Mouse (Mus musculus): Measurements from ENCODE around the gene Pbx3. TPM values are rescaled to one million over a fixed set of nuclear protein-coding genes. Genes with fewer than 3 reads are reported as not detected.

Pbx3 gene
- polyA plus RNA-seq, 1 experiment from 2014 or later: 19.6 TPM

DNA sequence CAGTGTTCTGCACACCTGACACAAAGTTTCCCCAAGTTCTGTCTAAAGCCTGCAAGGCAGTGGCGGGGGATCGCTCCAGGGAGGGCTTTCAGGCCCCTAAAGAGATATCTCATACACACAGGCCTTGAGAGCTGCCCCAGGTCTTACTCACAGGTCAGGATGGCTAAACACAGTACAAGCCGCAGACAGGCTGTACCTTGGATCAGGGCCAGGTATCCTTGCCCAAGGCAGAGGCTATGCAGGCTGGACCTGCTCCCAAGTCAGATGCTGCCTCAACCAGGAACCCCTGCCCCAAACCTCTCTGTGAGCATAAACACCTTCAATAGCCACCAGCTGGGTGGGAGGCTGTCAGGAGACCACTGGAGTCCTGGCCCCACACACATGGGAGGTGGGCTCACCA, 215.2 kb downstream of the Pbx3 start:
- ATAC-seq (replicated peaks; ENCODE audit: low FRiP score): no peak
- Histone ChIP-seq H3K4me1 (replicated peaks; ENCODE audit: control insufficient read depth, insufficient read depth, low read length) (0 out of 2 replicates have a peak, but pooled peaks cover 2% of the 10 kb centered on the region), H3K27me3 (replicated peaks; ENCODE audit: control insufficient read depth, insufficient read depth, low read length) (no peaks in the 10 kb centered on the region), H3K9ac (ENCODE audit: low read depth, low read length) (no peak overlapping the region), H3K9me3 (ENCODE audit: control insufficient read depth, low read length) (no peaks in the 10 kb centered on the region), H3K36me3 (ENCODE audit: control insufficient read depth, insufficient read depth, low read length) (no peaks in the 10 kb centered on the region), H3K27ac (ENCODE audit: low read depth, low read length) (no peak overlapping the region), H3K4me3 (ENCODE audit: low read depth, low read length) (no peak overlapping the region), H3K4me2 (no peak overlapping the region)
- no peak for DNase-seq (ENCODE audit: low spot score)
- 78% methylated on average over 3 of the region's 3 CpGs for WGBS

DNA sequence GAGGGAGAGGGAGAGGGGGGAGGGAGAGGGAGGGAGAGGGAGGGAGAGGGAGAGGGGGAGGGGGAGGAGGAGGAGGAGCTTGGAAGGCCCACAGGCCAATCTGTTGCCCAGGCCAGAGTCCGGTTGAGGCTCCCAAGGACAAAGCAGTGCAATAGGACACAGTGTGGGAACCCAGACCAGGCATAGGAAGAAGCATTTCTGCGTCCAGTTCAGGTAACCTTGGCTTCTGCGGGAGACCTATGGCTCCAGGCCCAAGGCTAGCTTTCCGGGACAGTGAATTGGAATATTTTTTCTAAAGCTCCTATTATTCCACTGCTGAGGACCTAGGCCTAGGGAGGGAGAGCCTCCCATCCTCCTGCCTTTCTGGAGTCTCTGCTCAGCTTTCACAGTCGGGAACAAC, 218.1 kb downstream of the Pbx3 start:
- Histone ChIP-seq H3K36me3 (ENCODE audit: control insufficient read depth, insufficient read depth, low read length) (no peaks in the 10 kb centered on the region), H3K27me3 (replicated peaks; ENCODE audit: control insufficient read depth, insufficient read depth, low read length) (no peaks in the 10 kb centered on the region; the same call in 1 of the 2 replicates), H3K4me2 (no peak overlapping the region), H3K9me3 (ENCODE audit: control insufficient read depth, low read length) (no peaks in the 10 kb centered on the region), H3K4me1 (replicated peaks; ENCODE audit: control insufficient read depth, insufficient read depth, low read length) (0 out of 2 replicates have a peak, but pooled peaks cover 2% of the 10 kb centered on the region), H3K9ac (ENCODE audit: low read depth, low read length) (no peak overlapping the region), H3K4me3 (ENCODE audit: low read depth, low read length) (no peak overlapping the region), H3K27ac (ENCODE audit: low read depth, low read length) (no peak overlapping the region)
- WGBS: 63% methylated on average over 5 of the region's 5 CpGs
- no peak for ATAC-seq (replicated peaks; ENCODE audit: low FRiP score)
- no peak for DNase-seq (ENCODE audit: low spot score)

DNA sequence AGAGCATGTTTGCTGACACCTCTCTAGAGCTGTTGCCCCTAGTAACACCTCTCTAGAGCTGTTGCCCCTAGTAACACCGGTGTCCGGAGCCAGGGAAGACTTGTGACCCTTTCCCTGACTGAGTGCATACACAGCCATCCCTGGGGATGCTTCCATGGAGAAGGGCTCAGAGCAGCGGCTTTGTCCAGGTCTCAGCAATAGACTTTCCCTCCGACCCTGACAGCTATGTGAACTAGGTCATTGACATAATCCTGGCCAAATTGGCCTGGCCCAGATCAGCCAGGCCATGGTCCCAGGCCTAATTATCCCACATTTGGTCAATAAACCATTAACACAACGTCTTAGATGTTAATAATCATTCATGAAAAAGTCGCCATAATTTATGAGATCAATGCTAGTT, 219.6 kb downstream of the Pbx3 start:
- ATAC-seq (replicated peaks; ENCODE audit: low FRiP score) (no peak), DNase-seq (ENCODE audit: low spot score) (no peak)
- H3K27me3 ChIP-seq (replicated peaks; ENCODE audit: control insufficient read depth, insufficient read depth, low read length): no peaks in the 10 kb centered on the region; the same call in 1 of the 2 replicates
- no peaks in the 10 kb centered on the region for H3K9me3 ChIP-seq (ENCODE audit: control insufficient read depth, low read length)
- H3K4me3 ChIP-seq (ENCODE audit: low read depth, low read length): no peak overlapping the region
- 0 out of 2 replicates have a peak, but pooled peaks cover 2% of the 10 kb centered on the region for H3K4me1 ChIP-seq (replicated peaks; ENCODE audit: control insufficient read depth, insufficient read depth, low read length)
- no peak overlapping the region for H3K9ac ChIP-seq (ENCODE audit: low read depth, low read length)
- no peaks in the 10 kb centered on the region for H3K36me3 ChIP-seq (ENCODE audit: control insufficient read depth, insufficient read depth, low read length)
- WGBS: 82% methylated on average over 6 of the region's 6 CpGs
- no peak overlapping the region for H3K4me2 ChIP-seq
- H3K27ac ChIP-seq (ENCODE audit: low read depth, low read length): no peak overlapping the region

- Histone ChIP-seq H3K9me3 (ENCODE audit: control insufficient read depth, low read length) (no peaks in the 10 kb centered on the region), H3K27ac (ENCODE audit: low read depth, low read length) (no peak overlapping the region), H3K27me3 (replicated peaks; ENCODE audit: control insufficient read depth, insufficient read depth, low read length) (no peaks in the 10 kb centered on the region; the same call in 1 of the 2 replicates), H3K4me1 (replicated peaks; ENCODE audit: control insufficient read depth, insufficient read depth, low read length) (0 out of 2 replicates have a peak, but pooled peaks cover 2% of the 10 kb centered on the region), H3K4me3 (ENCODE audit: low read depth, low read length) (no peak overlapping the region), H3K36me3 (ENCODE audit: control insufficient read depth, insufficient read depth, low read length) (no peaks in the 10 kb centered on the region), H3K4me2 (no peak overlapping the region), H3K9ac (ENCODE audit: low read depth, low read length) (no peak overlapping the region)
- ATAC-seq (replicated peaks; ENCODE audit: low FRiP score): no peak
- no peak for DNase-seq (ENCODE audit: low spot score)
- WGBS: 80% methylated on average over 4 of the region's 4 CpGs
Measured at GRCm38 (mm10) chr2:34150560-34150959, 222.4 kb downstream of the Pbx3 start.

DNA sequence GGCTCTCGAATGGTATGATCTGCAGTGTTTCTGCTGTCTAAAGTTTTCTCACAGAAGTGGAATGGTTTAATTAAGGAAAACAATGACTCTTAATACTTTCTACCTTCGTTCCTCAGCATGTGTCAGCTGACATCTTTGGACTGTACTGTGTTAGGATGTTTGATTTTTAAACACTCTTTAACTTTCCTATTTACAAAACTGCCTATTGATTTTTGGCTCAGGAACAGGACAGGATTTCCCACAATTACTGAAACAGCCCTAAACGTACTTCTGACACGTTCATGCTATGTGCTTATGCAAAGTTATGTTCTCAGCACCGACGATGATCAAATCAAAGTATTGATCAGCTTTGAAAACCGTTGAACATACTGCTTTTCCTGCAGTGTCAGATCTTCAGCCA, 224.7 kb downstream of the Pbx3 start:
- Histone ChIP-seq H3K4me2 (no peak overlapping the region), H3K4me1 (replicated peaks; ENCODE audit: control insufficient read depth, insufficient read depth, low read length) (no peaks in the 10 kb centered on the region), H3K9me3 (ENCODE audit: control insufficient read depth, low read length) (no peaks in the 10 kb centered on the region), H3K27me3 (replicated peaks; ENCODE audit: control insufficient read depth, insufficient read depth, low read length) (no peaks in the 10 kb centered on the region; the same call in 1 of the 2 replicates), H3K9ac (ENCODE audit: low read depth, low read length) (no peak overlapping the region), H3K36me3 (ENCODE audit: control insufficient read depth, insufficient read depth, low read length) (no peaks in the 10 kb centered on the region), H3K4me3 (ENCODE audit: low read depth, low read length) (no peak overlapping the region), H3K27ac (ENCODE audit: low read depth, low read length) (no peak overlapping the region)
- WGBS: 62% methylated on average over 7 of the region's 7 CpGs
- no peak for DNase-seq (ENCODE audit: low spot score)
- no peak for ATAC-seq (replicated peaks; ENCODE audit: low FRiP score)

DNA sequence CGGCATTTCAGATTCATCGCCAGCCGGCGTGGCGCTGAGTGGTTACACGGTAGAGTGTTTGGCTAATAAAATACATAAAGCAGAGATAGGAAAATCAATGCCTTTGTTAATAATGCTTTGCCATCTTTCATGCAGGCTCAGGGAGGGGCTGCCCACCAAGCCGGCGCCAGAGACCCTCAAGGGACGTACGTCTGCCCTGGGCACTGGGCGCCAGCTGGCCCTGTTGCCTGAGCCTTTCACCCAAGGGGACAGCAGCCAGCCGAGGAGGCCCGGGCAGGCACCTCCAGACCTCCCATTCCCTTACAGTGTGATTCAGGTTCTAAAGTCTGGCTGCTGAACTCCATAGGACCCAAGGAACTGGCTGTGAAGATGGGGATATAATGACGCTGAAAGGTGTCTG, 225.5 kb downstream of the Pbx3 start:
- H3K4me3 ChIP-seq (ENCODE audit: low read depth, low read length): no peak overlapping the region
- no peak overlapping the region for H3K27ac ChIP-seq (ENCODE audit: low read depth, low read length)
- 88% methylated on average over 14 of the region's 14 CpGs for WGBS
- no peaks in the 10 kb centered on the region for H3K9me3 ChIP-seq (ENCODE audit: control insufficient read depth, low read length)
- no peak overlapping the region for H3K9ac ChIP-seq (ENCODE audit: low read depth, low read length)
- no peaks in the 10 kb centered on the region for H3K4me1 ChIP-seq (replicated peaks; ENCODE audit: control insufficient read depth, insufficient read depth, low read length)
- ATAC-seq (replicated peaks; ENCODE audit: low FRiP score): no peak
- no peak for DNase-seq (ENCODE audit: low spot score)
- no peaks in the 10 kb centered on the region; the same call in 1 of the 2 replicates for H3K27me3 ChIP-seq (replicated peaks; ENCODE audit: control insufficient read depth, insufficient read depth, low read length)
- H3K4me2 ChIP-seq: no peak overlapping the region
- H3K36me3 ChIP-seq (ENCODE audit: control insufficient read depth, insufficient read depth, low read length): no peaks in the 10 kb centered on the region

- no peak for ATAC-seq (replicated peaks; ENCODE audit: low FRiP score)
- Histone ChIP-seq H3K36me3 (ENCODE audit: control insufficient read depth, insufficient read depth, low read length) (no peaks in the 10 kb centered on the region), H3K4me1 (replicated peaks; ENCODE audit: control insufficient read depth, insufficient read depth, low read length) (no peaks in the 10 kb centered on the region), H3K9ac (ENCODE audit: low read depth, low read length) (no peak overlapping the region), H3K4me2 (no peak overlapping the region), H3K27me3 (replicated peaks; ENCODE audit: control insufficient read depth, insufficient read depth, low read length) (no peaks in the 10 kb centered on the region; the same call in 1 of the 2 replicates), H3K4me3 (ENCODE audit: low read depth, low read length) (no peak overlapping the region), H3K9me3 (ENCODE audit: control insufficient read depth, low read length) (no peaks in the 10 kb centered on the region), H3K27ac (ENCODE audit: low read depth, low read length) (no peak overlapping the region)
- no peak for DNase-seq (ENCODE audit: low spot score)
- 79% methylated on average over 4 of the region's 4 CpGs for WGBS
Measured at GRCm38 (mm10) chr2:34147036-34147435, 225.9 kb downstream of the Pbx3 start.

DNA sequence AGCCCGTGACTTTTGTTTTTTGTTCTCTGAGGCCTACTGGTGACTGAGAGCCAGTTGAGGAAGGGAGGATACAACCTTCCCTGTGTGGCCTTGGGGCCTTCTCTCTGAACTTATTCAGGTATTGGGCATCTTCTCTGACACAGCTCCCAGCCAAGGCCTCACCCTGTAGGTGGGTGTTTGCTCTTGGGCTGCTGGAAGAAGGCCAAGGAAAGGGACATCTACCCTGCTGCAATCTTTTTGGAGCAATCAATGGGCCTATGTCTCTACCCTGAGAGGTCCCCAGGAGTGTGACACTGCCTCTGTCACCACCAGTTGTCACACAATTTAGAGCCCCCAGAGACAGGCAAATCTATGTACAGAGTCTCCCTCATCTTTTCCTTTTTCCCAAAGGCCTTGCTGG, 226.5 kb downstream of the Pbx3 start:
- Histone ChIP-seq H3K4me2 (no peak overlapping the region), H3K4me3 (ENCODE audit: low read depth, low read length) (no peak overlapping the region), H3K9ac (ENCODE audit: low read depth, low read length) (no peak overlapping the region), H3K9me3 (ENCODE audit: control insufficient read depth, low read length) (no peaks in the 10 kb centered on the region), H3K4me1 (replicated peaks; ENCODE audit: control insufficient read depth, insufficient read depth, low read length) (no peaks in the 10 kb centered on the region), H3K36me3 (ENCODE audit: control insufficient read depth, insufficient read depth, low read length) (no peaks in the 10 kb centered on the region), H3K27me3 (replicated peaks; ENCODE audit: control insufficient read depth, insufficient read depth, low read length) (no peaks in the 10 kb centered on the region; the same call in 1 of the 2 replicates), H3K27ac (ENCODE audit: low read depth, low read length) (no peak overlapping the region)
- ATAC-seq (replicated peaks; ENCODE audit: low FRiP score) (no peak), DNase-seq (ENCODE audit: low spot score) (no peak)
- 83% methylated on average over 1 of the region's 1 CpGs for WGBS

GRCm38 (mm10) chr2:34139470-34140158, 233.3 kb downstream of the Pbx3 start:
- no peak overlapping the region for H3K27ac ChIP-seq (ENCODE audit: low read depth, low read length)
- no peak overlapping the region for H3K9ac ChIP-seq (ENCODE audit: low read depth, low read length)
- ATAC-seq (replicated peaks; ENCODE audit: low FRiP score) (no peak), DNase-seq (ENCODE audit: low spot score) (no peak)
- H3K4me3 ChIP-seq (ENCODE audit: low read depth, low read length): no peak overlapping the region
- H3K4me1 ChIP-seq (replicated peaks; ENCODE audit: control insufficient read depth, insufficient read depth, low read length): no peaks in the 10 kb centered on the region
- 65% methylated on average over 5 of the region's 5 CpGs for WGBS
- no peaks in the 10 kb centered on the region for H3K36me3 ChIP-seq (ENCODE audit: control insufficient read depth, insufficient read depth, low read length)
- no peaks in the 10 kb centered on the region for H3K9me3 ChIP-seq (ENCODE audit: control insufficient read depth, low read length)
- H3K4me2 ChIP-seq: no peak overlapping the region
- H3K27me3 ChIP-seq (replicated peaks; ENCODE audit: control insufficient read depth, insufficient read depth, low read length): no peaks in the 10 kb centered on the region

All from liver, embryonic 11.5 days (tissue).